Comparison of ENCODE assay signal across 8 mouse cellular contexts in the genomic region with DNA sequence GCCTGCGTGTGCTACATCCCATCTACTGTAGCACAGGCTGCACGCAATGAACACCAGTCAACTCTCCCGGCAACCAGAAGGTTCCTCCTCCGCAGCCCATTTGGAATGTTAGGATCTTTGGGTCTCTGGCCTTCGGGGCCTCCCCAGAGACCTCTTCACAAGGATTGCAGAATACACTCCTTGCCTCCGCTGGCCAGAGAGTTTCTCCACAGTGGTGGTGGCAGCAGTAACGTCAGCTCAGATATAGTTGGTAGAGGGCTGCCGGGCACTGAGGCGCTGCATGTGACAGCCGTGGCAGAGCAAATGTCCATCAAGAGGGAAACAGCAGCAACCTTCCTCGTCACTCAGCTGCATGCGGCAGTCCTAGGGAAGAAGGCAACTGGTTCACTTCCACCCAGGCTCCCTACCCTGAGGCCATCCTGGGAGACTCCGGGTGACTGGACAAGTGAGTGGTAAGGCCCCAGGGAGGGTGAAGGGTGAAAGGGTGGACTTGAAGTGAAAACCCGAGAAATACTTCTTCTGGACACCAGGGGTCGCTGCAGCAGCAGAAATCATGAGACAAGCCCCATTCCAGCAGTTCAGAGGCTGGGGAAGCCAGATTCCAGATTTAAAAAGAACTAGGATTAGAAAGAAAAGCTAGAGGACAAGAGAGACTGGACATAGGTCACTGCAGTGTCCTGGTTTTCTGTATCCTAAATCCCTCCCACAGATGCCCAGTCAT. TPM values are rescaled to one million over a fixed set of nuclear protein-coding genes. Genes with fewer than 3 reads are reported as not detected.
DNase-seq lines count a peak whose midpoint lies in the region; ATAC-seq and TF ChIP-seq lines count a peak whose summit lies in the region.
"Had no signal": no experiment of that assay in that cellular context is flagged by ENCODE, and none has a peak within 500 bp of the region (broad histone marks: within the 10 kb centered on the region; RNA-seq: fewer than 3 reads in every experiment).

No protein-coding gene starts in this region.

- no peaks in the 10 kb centered on the region for H3K9me3 ChIP-seq in ES-E14 (ENCODE audit: control insufficient read depth, insufficient read depth, low read depth, low read length)
- no peaks in the 10 kb centered on the region for H3K9me3 ChIP-seq in embryonic facial prominence, embryonic 11.5 days (replicated peaks; ENCODE audit: control insufficient read depth, low read length)
- H3K9me3 ChIP-seq in heart, embryonic 10.5 days: no peaks in the 10 kb centered on the region
- no peaks in the 10 kb centered on the region for H3K9me3 ChIP-seq in lung, postnatal 0 days (ENCODE audit: low read length)

- H3K36me3 ChIP-seq in ES-E14 (ENCODE audit: control insufficient read depth, insufficient read depth, low read length, poor library complexity, severe bottlenecking): peaks cover 53% of the 10 kb centered on the region
- H3K36me3 ChIP-seq in embryonic facial prominence, embryonic 11.5 days (replicated peaks; ENCODE audit: control insufficient read depth, insufficient read depth, low read depth, low read length): peaks cover 13% of the 10 kb centered on the region
- peaks cover 66% of the 10 kb centered on the region for H3K36me3 ChIP-seq in heart, embryonic 10.5 days
- 0 out of 2 replicates have a peak, but pooled peaks cover 12% of the 10 kb centered on the region for H3K36me3 ChIP-seq in lung, postnatal 0 days (ENCODE audit: insufficient read depth, low read length)

- no peak for TF ChIP-seq EP300 in lung, postnatal 0 days (IDR thresholded peaks at IDR 0.05)

- H3K4me1 ChIP-seq in ES-E14 (ENCODE audit: control insufficient read depth in 2 of 2, insufficient read depth in 2 of 2, low read length in 2 of 2, poor library complexity in 1 of 2): peaks cover 5 to 26% of the 10 kb centered on the region in 2 experiments
- H3K4me1 ChIP-seq in embryonic facial prominence, embryonic 11.5 days (ENCODE audit: control insufficient read depth, insufficient read depth, low read length): peaks cover 9% of the 10 kb centered on the region
- peaks cover 49% of the 10 kb centered on the region for H3K4me1 ChIP-seq in heart, embryonic 10.5 days
- H3K4me1 ChIP-seq in lung, postnatal 0 days (ENCODE audit: insufficient read depth, low read depth, low read length): peaks cover 7% of the 10 kb centered on the region; the same call in 1 of the 2 replicates

- no peak for ATAC-seq in embryonic facial prominence, embryonic 11.5 days (replicated peaks; ENCODE audit: insufficient number of reproducible peaks, low FRiP score, low TSS enrichment, low read depth)
- ATAC-seq in lung, postnatal 0 days: peak; percentile 16

- in situ Hi-C loops in ES-E14 (cut with MboI; ENCODE audit: low sequenced_read_pairs in 2 of 2, unreplicated experiment in 2 of 2): no loop called here

- DNase-seq in ES-E14 (ENCODE audit: low read depth, low spot score): peak; percentile 82
- DNase-seq in adrenal gland, postnatal 25 days: peak; percentile 69
- DNase-seq in embryonic facial prominence, embryonic 11.5 days (ENCODE audit: low spot score): peak; percentile 83
- peak; percentile 88 for DNase-seq in heart, embryonic 10.5 days (ENCODE audit: low spot score)
- peak; percentile 67 to 78 for DNase-seq in layer of hippocampus, adult 2 months (ENCODE audit: low spot score in 2 of 2)
- DNase-seq in lung, postnatal 0 days (ENCODE audit: low spot score): peak; percentile 89
- DNase-seq in right cerebral cortex, postnatal 14 days: peak; percentile 65

- 73% methylated on average over 15 of the region's 15 CpGs for WGBS in embryonic facial prominence, embryonic 11.5 days
- WGBS in heart, embryonic 10.5 days: 74% methylated on average over 15 of the region's 15 CpGs
- 71% methylated on average over 15 of the region's 15 CpGs for WGBS in lung, postnatal 0 days

- H3K27ac ChIP-seq in ES-E14 (ENCODE audit: insufficient read depth, low read depth, low read length, poor library complexity, severe bottlenecking): no peak overlapping the region; the same call in 1 of the 2 replicates
- H3K27ac ChIP-seq in embryonic facial prominence, embryonic 11.5 days (replicated peaks; ENCODE audit: low read depth, low read length): no peak overlapping the region
- 0 out of 2 replicates have a peak overlapping the region, but pooled peaks have one; percentile 67 for H3K27ac ChIP-seq in heart, embryonic 10.5 days
- H3K27ac ChIP-seq in layer of hippocampus, adult 2 months: no peak overlapping the region; the same call in 1 of the 2 replicates
- peak overlapping the region; percentile 68 for H3K27ac ChIP-seq in lung, postnatal 0 days (ENCODE audit: low read length)
- H3K27ac ChIP-seq: macrophage had no signal

- H3K9ac ChIP-seq in ES-E14 (ENCODE audit: insufficient read depth, low read depth, low read length, poor library complexity, severe bottlenecking): no peak overlapping the region
- H3K9ac ChIP-seq in embryonic facial prominence, embryonic 11.5 days (replicated peaks; ENCODE audit: low read length): no peak overlapping the region
- H3K9ac ChIP-seq in lung, postnatal 0 days (replicated peaks; ENCODE audit: low read depth): no peak overlapping the region

- no peak overlapping the region for H3K4me3 ChIP-seq in ES-E14 (ENCODE audit: insufficient read depth in 1 of 2, low read depth in 1 of 2, low read length in 2 of 2, poor library complexity in 1 of 2, severe bottlenecking in 1 of 2)
- no peak overlapping the region for H3K4me3 ChIP-seq in embryonic facial prominence, embryonic 11.5 days (ENCODE audit: low read depth, low read length)
- H3K4me3 ChIP-seq in heart, embryonic 10.5 days: no peak overlapping the region
- no peak overlapping the region for H3K4me3 ChIP-seq in layer of hippocampus, adult 2 months
- H3K4me3 ChIP-seq in lung, postnatal 0 days (ENCODE audit: low read depth, low read length): no peak overlapping the region

- no peaks in the 10 kb centered on the region for H3K27me3 ChIP-seq in embryonic facial prominence, embryonic 11.5 days (ENCODE audit: control insufficient read depth, insufficient read depth, low read length)
- no peaks in the 10 kb centered on the region for H3K27me3 ChIP-seq in heart, embryonic 10.5 days (ENCODE audit: insufficient read depth, poor library complexity, severe bottlenecking)
- H3K27me3 ChIP-seq in lung, postnatal 0 days (replicated peaks; ENCODE audit: insufficient read depth, low read length): no peaks in the 10 kb centered on the region

- H3K4me2 ChIP-seq in embryonic facial prominence, embryonic 11.5 days (ENCODE audit: low read depth, low read length): no peak overlapping the region
- H3K4me2 ChIP-seq in lung, postnatal 0 days (replicated peaks; ENCODE audit: low read depth, low read length): no peak overlapping the region

- peak; percentile 97 for TF ChIP-seq CTCF in layer of hippocampus, adult 2 months (conservative IDR thresholded peaks at IDR 0.05)
- peak; percentile 88 for TF ChIP-seq CTCF in lung, postnatal 0 days (IDR thresholded peaks at IDR 0.05)

TF ChIP-seq in ES-E14, 5 proteins besides CTCF, POLR2A, EP300 and RAD21:
- TF ChIP-seq HCFC1 (IDR thresholded peaks at IDR 0.05; ENCODE audit: borderline replicate concordance, insufficient read depth, low read length) (no peak), ZNF384 (IDR thresholded peaks at IDR 0.05; ENCODE audit: low read depth, low read length) (no peak), ZC3H11A (IDR thresholded peaks at IDR 0.05; ENCODE audit: borderline replicate concordance, low read depth, low read length) (no peak), MAFK (IDR thresholded peaks at IDR 0.05; ENCODE audit: insufficient read depth, low read depth, low read length) (no peak), CHD2 (IDR thresholded peaks at IDR 0.05; ENCODE audit: low read depth, low read length) (no peak)

RNA-seq across cellular contexts. Expression of a gene that starts 8.5 kb away (rescaled TPM):
- 65.1 and 94.1 TPM in 2 replicates for total RNA-seq in ES-E14 (2012; rRNA removed)
- 19.6 and 24.2 TPM in 2 replicates for total RNA-seq in adrenal gland, postnatal 25 days (2021)
- 28.4 and 31.5 TPM in 2 replicates for polyA plus RNA-seq in embryonic facial prominence, embryonic 11.5 days (2014; fragmentation: Nextera tagmentation; extraction: Ambion mirVana)
- polyA plus RNA-seq in heart, embryonic 10.5 days (2016; fragmentation: Nextera tagmentation; extraction: Ambion mirVana): 43.0 and 62.5 TPM in 2 replicates
- 1 to 10 TPM; 1.1 to 1.8 TPM for total RNA-seq in layer of hippocampus, adult 2 months (2021)
- 40.0 and 46.4 TPM in 2 replicates for polyA plus RNA-seq in lung, postnatal 0 days (2015; fragmentation: Nextera tagmentation; extraction: Ambion mirVana)

RNA-seq across cellular contexts. Expression of a gene that starts 14.4 kb away (rescaled TPM):
- 24.5 and 40.3 TPM in 2 replicates for total RNA-seq in ES-E14 (2012; rRNA removed)
- 29.5 and 32.5 TPM in 2 replicates for total RNA-seq in adrenal gland, postnatal 25 days (2021)
- polyA plus RNA-seq in embryonic facial prominence, embryonic 11.5 days (2014; fragmentation: Nextera tagmentation; extraction: Ambion mirVana): 43.4 and 50.2 TPM in 2 replicates
- polyA plus RNA-seq in heart, embryonic 10.5 days (2016; fragmentation: Nextera tagmentation; extraction: Ambion mirVana): 50.2 and 52.9 TPM in 2 replicates
- 1 to 10 TPM; 4.4 to 4.8 TPM for total RNA-seq in layer of hippocampus, adult 2 months (2021)
- polyA plus RNA-seq in lung, postnatal 0 days (2015; fragmentation: Nextera tagmentation; extraction: Ambion mirVana): 22.1 and 24.2 TPM in 2 replicates

RNA-seq across cellular contexts. Expression of a gene that starts 36.9 kb away (rescaled TPM):
- 4.8 and 6.4 TPM in 2 replicates for total RNA-seq in ES-E14 (2012; rRNA removed)
- 7.9 and 12.2 TPM in 2 replicates for total RNA-seq in adrenal gland, postnatal 25 days (2021)
- polyA plus RNA-seq in embryonic facial prominence, embryonic 11.5 days (2014; fragmentation: Nextera tagmentation; extraction: Ambion mirVana): 5.1 and 7.7 TPM in 2 replicates
- 7.7 and 8.3 TPM in 2 replicates for polyA plus RNA-seq in heart, embryonic 10.5 days (2016; fragmentation: Nextera tagmentation; extraction: Ambion mirVana)
- total RNA-seq in layer of hippocampus, adult 2 months (2021): 1 to 10 TPM; 5.8 to 7.1 TPM
- polyA plus RNA-seq in lung, postnatal 0 days (2015; fragmentation: Nextera tagmentation; extraction: Ambion mirVana): 3.8 and 6.2 TPM in 2 replicates

RNA-seq across cellular contexts. Expression of a gene that starts 49.0 kb away (rescaled TPM):
- 202 and 317 TPM in 2 replicates for total RNA-seq in ES-E14 (2012; rRNA removed)
- total RNA-seq in adrenal gland, postnatal 25 days (2021): 360 and 367 TPM in 2 replicates
- polyA plus RNA-seq in embryonic facial prominence, embryonic 11.5 days (2014; fragmentation: Nextera tagmentation; extraction: Ambion mirVana): 404 and 462 TPM in 2 replicates
- 392 and 455 TPM in 2 replicates for polyA plus RNA-seq in heart, embryonic 10.5 days (2016; fragmentation: Nextera tagmentation; extraction: Ambion mirVana)
- 100 to 1,000 TPM; 199 to 218 TPM for total RNA-seq in layer of hippocampus, adult 2 months (2021)
- polyA plus RNA-seq in lung, postnatal 0 days (2015; fragmentation: Nextera tagmentation; extraction: Ambion mirVana): 231 and 251 TPM in 2 replicates

RNA-seq across cellular contexts. Expression of a gene that starts 51.5 kb away (rescaled TPM):
- 71.4 and 96.2 TPM in 2 replicates for total RNA-seq in ES-E14 (2012; rRNA removed)
- 46.6 and 48.6 TPM in 2 replicates for total RNA-seq in adrenal gland, postnatal 25 days (2021)
- polyA plus RNA-seq in embryonic facial prominence, embryonic 11.5 days (2014; fragmentation: Nextera tagmentation; extraction: Ambion mirVana): 118 and 121 TPM in 2 replicates
- polyA plus RNA-seq in heart, embryonic 10.5 days (2016; fragmentation: Nextera tagmentation; extraction: Ambion mirVana): 86.2 and 103 TPM in 2 replicates
- total RNA-seq in layer of hippocampus, adult 2 months (2021): 10 to 100 TPM; 47.3 to 53.6 TPM
- polyA plus RNA-seq in lung, postnatal 0 days (2015; fragmentation: Nextera tagmentation; extraction: Ambion mirVana): 21.2 and 24.3 TPM in 2 replicates

Comparison
In these comparisons a context has a peak if more than half of its experiments do, and no peak if none do; other contexts are left out.
1. H3K27ac ChIP-seq: peak in heart, embryonic 10.5 days (single experiment) and lung, postnatal 0 days (single experiment); none in ES-E14 (single experiment), embryonic facial prominence, embryonic 11.5 days (single experiment) and layer of hippocampus, adult 2 months (single experiment).
2. Peak in every context shown above with its lines, with median percentiles within 50 percentile points of each other: DNase-seq.